Mouse (Mus musculus): Measurements from ENCODE around the gene Npepl1. TPM values are rescaled to one million over a fixed set of nuclear protein-coding genes. Genes with fewer than 3 reads are reported as not detected.
A peak's percentile ranks its signal among the peaks of the same experiment; 100 is the strongest.

Npepl1 gene
- 10 to 100 TPM; 15.8 to 16.2 TPM for total RNA-seq (2021)

GRCm38 (mm10) chr2:174109991-174110782, at the start of gene Npepl1:
Npepl1 (plus strand) TSS chr2:174110349.
- intact Hi-C loops (cut with DNase I), result no loop called here
- peak; percentile 76 for DNase-seq

- intact Hi-C loops (cut with DNase I), result no loop called here
- DNase-seq, result no peak
Measured at GRCm38 (mm10) chr2:174061219-174061618, 48.9 kb upstream of the Npepl1 start.

GRCm38 (mm10) chr2:174063074-174063473, 47.1 kb upstream of the Npepl1 start:
- intact Hi-C loops (cut with DNase I), result no loop called here
- no peak for DNase-seq

DNA sequence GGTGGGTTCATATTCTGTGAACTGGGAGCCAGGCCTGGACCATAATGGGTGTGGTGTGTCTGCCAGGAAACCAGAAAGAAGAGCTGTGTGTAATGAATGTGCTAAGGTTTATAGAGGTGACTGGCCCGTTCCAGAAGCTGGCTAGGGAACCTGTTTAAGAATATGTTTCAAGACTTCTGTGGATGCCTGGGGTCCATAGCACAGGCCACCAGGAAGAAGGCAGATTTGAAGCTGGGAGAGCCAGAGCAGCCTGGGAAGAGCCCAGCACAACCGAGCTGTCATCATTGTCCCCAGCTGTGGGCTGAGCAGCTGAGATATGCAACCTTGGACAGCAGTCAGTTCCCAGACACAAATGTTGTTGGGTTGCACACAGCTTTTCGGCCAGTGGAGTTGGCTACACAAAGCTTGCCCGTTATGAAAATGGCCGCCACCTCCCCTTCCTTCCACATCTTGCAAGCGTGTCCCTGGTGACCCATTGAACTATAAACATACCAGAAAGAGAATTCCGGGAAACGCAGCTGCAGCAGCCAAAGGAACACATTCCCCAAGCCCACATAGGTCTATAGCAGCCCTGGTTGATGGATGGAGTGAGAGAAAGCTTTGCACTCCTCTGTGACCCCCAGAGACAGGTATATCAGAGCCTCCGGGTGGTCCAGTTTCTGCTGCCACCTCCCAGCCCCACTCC, 46.5 kb upstream of the Npepl1 start:
- intact Hi-C loops (cut with DNase I), result no loop called here

GRCm38 (mm10) chr2:174067793-174068419, 42.2 kb upstream of the Npepl1 start:
- intact Hi-C loops (cut with DNase I), result no loop called here
- DNase-seq, result no peak

More for the DNA sequence above, 46.5 kb upstream of the Npepl1 start:
- DNase-seq, result no peak

DNA sequence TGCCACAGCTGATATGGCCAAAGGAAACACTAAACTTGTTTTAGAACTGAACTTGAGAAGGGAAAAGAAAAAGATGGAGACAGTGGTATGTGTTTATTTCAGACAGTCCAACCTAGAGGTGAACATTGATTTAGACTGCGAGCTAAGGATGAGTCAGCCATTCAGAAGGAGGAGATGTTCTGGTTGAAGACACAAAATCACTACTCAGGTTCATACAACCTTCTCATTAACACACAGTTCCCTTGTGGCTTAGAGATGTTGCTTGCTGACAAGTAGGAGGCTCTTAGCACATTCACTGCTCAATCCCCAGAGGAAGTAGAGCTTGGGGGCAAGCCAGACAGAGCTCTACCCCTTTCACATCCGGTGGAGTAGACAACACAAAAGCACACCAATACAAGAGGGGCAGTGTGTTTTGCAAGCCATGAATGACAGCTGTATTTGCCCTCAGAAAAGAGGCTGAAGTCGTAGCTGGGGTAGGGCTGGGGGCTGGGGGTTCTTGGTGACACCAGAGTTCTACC, 40.6 kb upstream of the Npepl1 start:
- intact Hi-C loops (cut with DNase I), result no loop called here

GRCm38 (mm10) chr2:174071406-174071805, 38.7 kb upstream of the Npepl1 start:
- intact Hi-C loops (cut with DNase I), result no loop called here
- DNase-seq, result no peak

More for the DNA sequence above, 40.6 kb upstream of the Npepl1 start:
- DNase-seq, result no peak

DNA sequence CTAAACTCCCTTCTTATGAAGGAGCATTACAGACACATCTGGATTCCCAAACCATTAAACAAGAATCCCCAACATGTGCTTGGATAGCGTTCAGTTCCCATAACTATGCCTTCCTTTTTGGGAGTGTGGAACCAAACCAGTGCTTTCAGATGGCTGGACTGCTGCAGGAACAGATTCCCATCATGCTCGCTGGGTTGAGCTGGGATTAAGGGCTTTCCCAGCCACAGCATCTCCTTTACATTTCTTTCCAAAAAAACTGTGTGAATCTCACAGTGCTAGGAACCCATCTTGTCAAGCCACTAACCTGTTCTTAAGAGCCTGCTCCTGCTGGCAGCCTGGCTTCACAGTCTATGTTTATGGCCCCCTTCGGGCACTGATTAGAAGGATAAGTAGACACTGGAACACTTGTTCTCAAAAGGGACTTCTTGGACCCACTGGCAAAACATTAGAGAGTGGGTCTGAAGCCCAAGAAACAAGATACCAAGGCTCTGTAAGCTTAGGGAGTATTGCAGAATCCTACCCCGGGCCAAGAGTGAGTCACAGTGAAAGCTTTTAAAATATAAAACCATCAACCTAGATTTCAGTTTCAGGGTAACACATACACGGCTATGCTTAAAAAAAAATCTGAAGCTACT, 36.9 kb upstream of the Npepl1 start:
- intact Hi-C loops (cut with DNase I), result no loop called here

DNA sequence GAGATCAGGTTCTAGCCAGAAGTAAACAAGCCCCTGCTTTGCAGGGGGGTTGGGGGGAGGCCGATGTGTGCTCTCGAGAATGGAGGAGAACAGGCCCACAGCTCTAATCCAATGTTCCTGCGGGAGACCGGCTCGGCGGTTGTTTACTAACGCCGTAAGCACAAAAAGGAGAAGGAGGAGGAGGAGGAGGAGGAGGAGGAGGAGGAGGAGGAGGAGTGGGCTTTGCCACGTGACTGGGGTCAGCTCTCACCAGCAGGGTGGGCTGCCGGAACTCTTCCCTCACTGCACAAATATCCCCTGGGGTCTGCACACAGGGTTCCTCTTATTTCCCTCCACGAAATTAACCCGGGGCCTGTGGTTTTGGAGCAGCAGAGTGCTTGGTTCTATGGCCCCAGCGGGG, 35.5 kb upstream of the Npepl1 start:
- intact Hi-C loops (cut with DNase I), result loop anchor here (5.0 kb wide), 2 partner anchors 218 to 487 kb away; no protein-coding TSS in a partner anchor
- DNase-seq, result peak; percentile 40

More for the DNA sequence above, 36.9 kb upstream of the Npepl1 start:
- DNase-seq, result no peak

DNA sequence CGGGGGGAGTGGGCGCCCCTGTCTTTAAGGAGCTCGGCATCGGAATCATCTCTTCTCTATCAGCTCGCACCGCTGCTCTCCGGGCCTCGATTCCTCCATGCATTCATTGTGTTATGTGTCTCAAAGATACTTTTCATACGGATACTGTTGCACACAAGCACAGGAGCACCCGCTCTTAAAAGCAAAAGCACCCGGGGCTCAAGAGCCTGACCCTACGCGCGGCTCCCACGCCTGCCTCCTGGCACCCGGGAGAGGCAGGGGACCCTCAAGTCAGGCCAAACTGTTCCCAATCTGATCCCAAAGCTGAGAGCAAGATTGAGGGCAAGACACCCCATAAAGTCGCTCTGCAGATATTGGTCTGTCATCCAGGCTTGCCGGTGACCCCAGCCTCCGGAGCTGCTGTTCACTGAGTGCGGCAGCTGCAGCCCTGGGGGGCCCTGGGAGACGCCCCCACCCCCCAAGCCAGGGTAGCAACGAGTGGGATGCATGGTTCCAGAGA, 35.0 kb upstream of the Npepl1 start:
- intact Hi-C loops (cut with DNase I), result loop anchor here (5.0 kb wide), 2 partner anchors 217 to 488 kb away; no protein-coding TSS in a partner anchor
- peak; percentile 23 for DNase-seq

- intact Hi-C loops (cut with DNase I), result loop anchor here (5.0 kb wide), 2 partner anchors 216 to 489 kb away; no protein-coding TSS in a partner anchor
- DNase-seq, result peak; percentile 94
Measured at GRCm38 (mm10) chr2:174075673-174076432, 34.3 kb upstream of the Npepl1 start, which contains the start of gene Stx16. Stx16 (plus strand) TSS chr2:174076308.

- intact Hi-C loops (cut with DNase I), result loop anchor here (5.0 kb wide), 2 partner anchors 216 to 489 kb away; no protein-coding TSS in a partner anchor
- DNase-seq, result peak; percentile 46
Measured at GRCm38 (mm10) chr2:174076433-174076824, 33.7 kb upstream of the Npepl1 start.

DNA sequence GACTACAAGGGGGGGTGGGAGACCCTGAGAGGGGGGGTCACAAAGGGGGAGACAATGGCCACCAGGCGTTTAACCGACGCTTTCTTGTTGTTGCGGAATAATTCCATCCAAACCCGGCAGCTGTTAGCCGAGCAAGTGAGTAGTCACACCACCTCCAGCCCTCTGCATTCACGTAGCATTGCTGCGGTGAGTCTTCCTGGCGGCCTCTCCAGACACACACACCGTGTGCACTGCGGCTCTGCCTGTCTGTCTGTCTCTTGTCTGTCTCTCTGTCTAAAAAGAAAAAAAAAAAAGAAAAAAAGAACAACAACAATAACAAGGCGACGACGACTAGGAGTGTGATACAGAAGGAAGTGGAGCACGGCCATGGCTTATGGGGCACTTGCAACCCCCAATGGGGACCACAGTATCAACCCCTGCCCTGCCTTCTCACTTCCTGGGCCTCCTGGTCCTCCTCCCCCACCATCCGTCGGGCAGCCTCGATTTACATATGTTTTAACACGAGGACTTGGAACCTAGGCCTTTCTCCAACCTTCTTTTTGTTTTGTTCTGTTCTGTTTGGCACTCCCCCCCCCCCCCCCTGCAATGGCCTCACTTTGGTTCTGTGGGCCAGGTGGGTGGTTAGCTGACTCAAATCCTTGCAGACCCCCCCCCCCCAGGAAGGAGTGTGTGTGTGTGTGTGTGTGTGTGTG, 33.0 kb upstream of the Npepl1 start:
- intact Hi-C loops (cut with DNase I), result loop anchor here (5.0 kb wide), 2 partner anchors 215 to 490 kb away; no protein-coding TSS in a partner anchor
- DNase-seq, result no peak

DNA sequence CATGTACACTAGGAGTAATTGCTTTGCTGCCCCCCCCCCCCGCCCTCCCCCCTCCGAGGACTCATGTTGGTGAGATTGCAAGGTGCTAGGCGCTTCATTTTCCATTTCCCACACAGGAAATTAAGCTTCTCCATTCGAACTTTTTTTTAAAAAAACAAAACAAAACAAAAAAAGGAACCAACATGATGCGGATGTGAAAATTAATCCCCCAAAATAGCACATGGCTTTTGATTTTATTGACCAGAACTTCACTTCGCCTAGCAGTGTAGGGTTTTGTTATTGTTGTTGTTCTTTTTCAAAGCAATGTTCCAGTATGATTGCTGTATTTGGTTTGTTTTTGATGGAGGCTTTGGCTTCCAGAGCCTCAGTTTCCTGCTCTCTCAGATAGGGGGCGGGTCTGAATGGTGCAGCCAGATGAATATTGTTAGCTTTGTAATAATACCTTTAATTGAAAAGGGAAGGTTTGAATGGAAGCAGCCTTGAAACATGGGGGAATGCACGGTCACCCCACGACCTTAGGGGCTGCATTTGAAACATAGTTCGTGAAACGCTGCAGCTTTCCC, 32.3 kb upstream of the Npepl1 start:
- intact Hi-C loops (cut with DNase I), result loop anchor here (5.0 kb wide), 2 partner anchors 214 to 491 kb away; no protein-coding TSS in a partner anchor
- DNase-seq, result no peak

- intact Hi-C loops (cut with DNase I), result no loop called here
- DNase-seq, result no peak
Measured at GRCm38 (mm10) chr2:174081833-174082232, 28.3 kb upstream of the Npepl1 start.

DNA sequence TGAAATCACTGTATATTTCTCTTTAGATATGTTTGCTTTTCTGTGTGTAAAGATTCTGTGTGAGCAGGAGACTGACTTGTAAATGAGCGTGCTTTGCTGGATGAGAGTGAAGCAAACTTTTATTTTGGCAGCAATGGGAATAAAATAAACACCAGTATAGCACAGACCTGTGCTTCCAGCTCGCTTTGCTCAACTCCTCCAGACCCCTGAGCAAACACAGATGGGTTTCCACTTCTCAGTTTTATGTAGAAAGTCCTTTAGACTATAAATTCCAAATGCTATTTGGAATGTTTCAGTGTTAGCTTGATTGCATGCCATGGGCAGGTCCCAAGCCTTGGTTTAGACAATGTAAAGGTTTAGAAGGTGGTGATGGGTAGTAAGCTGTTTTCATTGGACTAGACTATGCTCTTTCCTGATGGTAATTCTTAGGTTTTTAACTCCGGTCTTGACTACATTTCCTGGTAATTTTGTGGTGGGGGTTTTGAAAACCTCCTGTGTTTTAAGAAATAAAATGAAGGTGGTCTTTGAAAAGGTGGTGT, 27.7 kb upstream of the Npepl1 start:
- intact Hi-C loops (cut with DNase I), result no loop called here
- DNase-seq, result no peak

GRCm38 (mm10) chr2:174095086-174095485, 15.1 kb upstream of the Npepl1 start:
- intact Hi-C loops (cut with DNase I), result no loop called here
- no peak for DNase-seq

GRCm38 (mm10) chr2:174102399-174102798, 7.8 kb upstream of the Npepl1 start:
- DNase-seq, result no peak
- intact Hi-C loops (cut with DNase I), result no loop called here

Measured in left cerebral cortex, postnatal 4 days (tissue).